Mouse (Mus musculus): ENCODE measurements around the gene Rnf144b. TPM values are rescaled to one million over a fixed set of nuclear protein-coding genes. Genes with fewer than 3 reads are reported as not detected.

Rnf144b gene
- polyA plus RNA-seq, 1 experiment from 2014 or later = 1.2 TPM

GRCm38 (mm10) chr13:47183033-47183730 lies 60.7 kb downstream of the Rnf144b start:
- H3K4me3 ChIP-seq (replicated peaks) = no peak overlapping the region
- no peaks in the 10 kb centered on the region for H3K36me3 ChIP-seq
- WGBS = 93% methylated on average over 9 of the region's 9 CpGs
- H3K9ac ChIP-seq (replicated peaks) = no peak overlapping the region
- no peaks in the 10 kb centered on the region for H3K27me3 ChIP-seq (replicated peaks)
- no peak for ATAC-seq (ENCODE audit: low FRiP score)
- no peaks in the 10 kb centered on the region for H3K4me1 ChIP-seq
- no peak overlapping the region for H3K4me2 ChIP-seq
- H3K9me3 ChIP-seq (replicated peaks) = no peaks in the 10 kb centered on the region
- H3K27ac ChIP-seq (replicated peaks) = no peak overlapping the region

- H3K9me3 ChIP-seq (replicated peaks) = no peaks in the 10 kb centered on the region
- ATAC-seq (ENCODE audit: low FRiP score) = no peak
- no peaks in the 10 kb centered on the region for H3K4me1 ChIP-seq
- WGBS = 82% methylated on average over 9 of the region's 9 CpGs
- H3K9ac ChIP-seq (replicated peaks) = no peak overlapping the region
- no peaks in the 10 kb centered on the region for H3K36me3 ChIP-seq
- H3K27me3 ChIP-seq (replicated peaks) = no peaks in the 10 kb centered on the region
- no peak overlapping the region for H3K4me3 ChIP-seq (replicated peaks)
- H3K4me2 ChIP-seq = no peak overlapping the region
- H3K27ac ChIP-seq (replicated peaks) = no peak overlapping the region
These were observed 61.3 kb downstream of the Rnf144b start for GRCm38 (mm10) chr13:47183771-47184170.

- no peak for ATAC-seq (ENCODE audit: low FRiP score)
- Histone ChIP-seq H3K4me3 (replicated peaks) (no peak overlapping the region), H3K4me2 (no peak overlapping the region), H3K4me1 (no peaks in the 10 kb centered on the region; the same call in 1 of the 2 replicates), H3K9ac (replicated peaks) (no peak overlapping the region), H3K36me3 (no peaks in the 10 kb centered on the region), H3K27me3 (replicated peaks) (0 out of 2 replicates have a peak, but pooled peaks cover 3% of the 10 kb centered on the region), H3K27ac (replicated peaks) (no peak overlapping the region), H3K9me3 (replicated peaks) (no peaks in the 10 kb centered on the region)
- 76% methylated on average over 4 of the region's 4 CpGs for WGBS
These were observed 65.4 kb downstream of the Rnf144b start for GRCm38 (mm10) chr13:47187836-47188235.

GRCm38 (mm10) chr13:47189971-47190370 lies 67.5 kb downstream of the Rnf144b start:
- Histone ChIP-seq H3K9ac (replicated peaks) (no peak overlapping the region), H3K4me3 (replicated peaks) (no peak overlapping the region), H3K27ac (replicated peaks) (no peak overlapping the region), H3K9me3 (replicated peaks) (no peaks in the 10 kb centered on the region), H3K4me2 (no peak overlapping the region), H3K27me3 (replicated peaks) (0 out of 2 replicates have a peak, but pooled peaks cover 9% of the 10 kb centered on the region), H3K36me3 (no peaks in the 10 kb centered on the region), H3K4me1 (peaks cover 18% of the 10 kb centered on the region)
- 87% methylated on average over 7 of the region's 7 CpGs for WGBS
- no peak for ATAC-seq (ENCODE audit: low FRiP score)

- Histone ChIP-seq H3K9me3 (replicated peaks) (no peaks in the 10 kb centered on the region), H3K4me3 (replicated peaks) (no peak overlapping the region), H3K27ac (replicated peaks) (no peak overlapping the region), H3K9ac (replicated peaks) (no peak overlapping the region), H3K36me3 (no peaks in the 10 kb centered on the region), H3K27me3 (replicated peaks) (0 out of 2 replicates have a peak, but pooled peaks cover 9% of the 10 kb centered on the region), H3K4me1 (peaks cover 18% of the 10 kb centered on the region), H3K4me2 (no peak overlapping the region)
- no peak for ATAC-seq (ENCODE audit: low FRiP score)
- WGBS = 86% methylated on average over 2 of the region's 2 CpGs
These were observed 69.7 kb downstream of the Rnf144b start for GRCm38 (mm10) chr13:47192200-47192599.

GRCm38 (mm10) chr13:47192771-47193170 lies 70.3 kb downstream of the Rnf144b start:
- no peak overlapping the region for H3K9ac ChIP-seq (replicated peaks)
- H3K9me3 ChIP-seq (replicated peaks) = no peaks in the 10 kb centered on the region
- H3K27me3 ChIP-seq (replicated peaks) = 0 out of 2 replicates have a peak, but pooled peaks cover 9% of the 10 kb centered on the region
- peak overlapping the region; percentile 93; the same call in 1 of the 2 replicates for H3K4me2 ChIP-seq
- no peak overlapping the region for H3K27ac ChIP-seq (replicated peaks)
- ATAC-seq (ENCODE audit: low FRiP score) = no peak
- WGBS = 73% methylated on average over 5 of the region's 5 CpGs
- no peaks in the 10 kb centered on the region for H3K36me3 ChIP-seq
- peaks cover 18% of the 10 kb centered on the region for H3K4me1 ChIP-seq
- H3K4me3 ChIP-seq (replicated peaks) = no peak overlapping the region

GRCm38 (mm10) chr13:47193326-47194153 lies 71.1 kb downstream of the Rnf144b start:
- WGBS = 8% methylated on average over 32 of the region's 32 CpGs
- Histone ChIP-seq H3K9me3 (replicated peaks) (no peaks in the 10 kb centered on the region), H3K4me3 (replicated peaks) (peak overlapping the region; percentile 56), H3K27ac (replicated peaks) (peak overlapping the region; percentile 63), H3K27me3 (replicated peaks) (0 out of 2 replicates have a peak, but pooled peaks cover 9% of the 10 kb centered on the region), H3K4me2 (peak overlapping the region; percentile 93), H3K4me1 (peaks cover 18% of the 10 kb centered on the region), H3K9ac (replicated peaks) (peak overlapping the region; percentile 61), H3K36me3 (no peaks in the 10 kb centered on the region)
- peak; percentile 72 for ATAC-seq (ENCODE audit: low FRiP score)

- Histone ChIP-seq H3K36me3 (no peaks in the 10 kb centered on the region), H3K27me3 (replicated peaks) (0 out of 2 replicates have a peak, but pooled peaks cover 9% of the 10 kb centered on the region), H3K9ac (replicated peaks) (peak overlapping the region; percentile 21; the same call in 1 of the 2 replicates), H3K9me3 (replicated peaks) (no peaks in the 10 kb centered on the region), H3K27ac (replicated peaks) (no peak overlapping the region), H3K4me1 (peaks cover 18% of the 10 kb centered on the region), H3K4me3 (replicated peaks) (peak overlapping the region; percentile 56), H3K4me2 (peak overlapping the region; percentile 93)
- WGBS = 24% methylated on average over 11 of the region's 11 CpGs
- ATAC-seq (ENCODE audit: low FRiP score) = no peak
These were observed 72.2 kb downstream of the Rnf144b start for GRCm38 (mm10) chr13:47194695-47195094.

- Histone ChIP-seq H3K9me3 (replicated peaks) (no peaks in the 10 kb centered on the region), H3K4me3 (replicated peaks) (no peak overlapping the region), H3K4me1 (peaks cover 18% of the 10 kb centered on the region), H3K9ac (replicated peaks) (no peak overlapping the region), H3K4me2 (peak overlapping the region; percentile 93; the same call in 1 of the 2 replicates), H3K36me3 (no peaks in the 10 kb centered on the region), H3K27me3 (replicated peaks) (0 out of 2 replicates have a peak, but pooled peaks cover 9% of the 10 kb centered on the region), H3K27ac (replicated peaks) (no peak overlapping the region)
- no peak for ATAC-seq (ENCODE audit: low FRiP score)
- WGBS = 66% methylated on average over 4 of the region's 4 CpGs
These were observed 73.0 kb downstream of the Rnf144b start for GRCm38 (mm10) chr13:47195491-47195890.

- H3K27me3 ChIP-seq (replicated peaks) = no peaks in the 10 kb centered on the region
- 85% methylated on average over 12 of the region's 12 CpGs for WGBS
These were observed 77.7 kb downstream of the Rnf144b start for GRCm38 (mm10) chr13:47200011-47200670.

GRCm38 (mm10) chr13:47201962-47202624 lies 79.6 kb downstream of the Rnf144b start:
- ATAC-seq (ENCODE audit: low FRiP score) = no peak
- H3K27ac ChIP-seq (replicated peaks) = no peak overlapping the region
- WGBS = 70% methylated on average over 13 of the region's 13 CpGs

More at GRCm38 (mm10) chr13:47200011-47200670, 77.7 kb downstream of the Rnf144b start:
- Histone ChIP-seq H3K9ac (replicated peaks) (no peak overlapping the region), H3K4me2 (no peak overlapping the region), H3K9me3 (replicated peaks) (no peaks in the 10 kb centered on the region), H3K36me3 (no peaks in the 10 kb centered on the region), H3K4me1 (0 out of 2 replicates have a peak, but pooled peaks cover 7% of the 10 kb centered on the region), H3K27ac (replicated peaks) (no peak overlapping the region), H3K4me3 (replicated peaks) (no peak overlapping the region)
- ATAC-seq (ENCODE audit: low FRiP score) = no peak

More at GRCm38 (mm10) chr13:47201962-47202624, 79.6 kb downstream of the Rnf144b start:
- no peaks in the 10 kb centered on the region for H3K36me3 ChIP-seq
- no peak overlapping the region for H3K9ac ChIP-seq (replicated peaks)
- no peak overlapping the region for H3K4me3 ChIP-seq (replicated peaks)
- no peaks in the 10 kb centered on the region for H3K9me3 ChIP-seq (replicated peaks)
- no peaks in the 10 kb centered on the region for H3K27me3 ChIP-seq (replicated peaks)
- 0 out of 2 replicates have a peak, but pooled peaks cover 7% of the 10 kb centered on the region for H3K4me1 ChIP-seq
- no peak overlapping the region for H3K4me2 ChIP-seq

Measured in neural tube, embryonic 15.5 days (tissue).